Mouse (Mus musculus): ENCODE data around the gene Mrpl47. TPM values are rescaled to one million over a fixed set of nuclear protein-coding genes. Genes with fewer than 3 reads are reported as not detected.
"Not testable (repeated sequence)": the region's sequence is repeated elsewhere in the genome, so short reads cannot be mapped to it uniquely, and the experiment has no call there.

Gene Mrpl47
- polyA plus RNA-seq, 1 experiment: 38.7 TPM

- H3K27ac ChIP-seq (ENCODE audit: control insufficient read depth, insufficient read depth, low read depth, low read length, poor library complexity): no peak overlapping the region
- H3K4me1 ChIP-seq (ENCODE audit: control insufficient read depth, insufficient read depth, low read length): no peaks in the 10 kb centered on the region
- TF ChIP-seq CTCF (IDR thresholded peaks at IDR 0.05; ENCODE audit: control insufficient read depth, insufficient read depth, low read length) (no peak), POLR2A (IDR thresholded peaks at IDR 0.05; ENCODE audit: borderline replicate concordance, control insufficient read depth, low read depth, low read length) (no peak)
- H3K4me3 ChIP-seq (replicated peaks; ENCODE audit: control insufficient read depth, low read depth, low read length): no peak overlapping the region
- WGBS: 90% methylated on average over 6 of the region's 6 CpGs
Measured at GRCm38 (mm10) chr3:32745001-32745400, 7.6 kb upstream of the Mrpl47 start.

GRCm38 (mm10) chr3:32742276-32742780 lies 4.9 kb upstream of the Mrpl47 start:
- 60% methylated on average over 2 of the region's 2 CpGs for WGBS
- TF ChIP-seq CTCF (IDR thresholded peaks at IDR 0.05; ENCODE audit: control insufficient read depth, insufficient read depth, low read length) (no peak), POLR2A (IDR thresholded peaks at IDR 0.05; ENCODE audit: borderline replicate concordance, control insufficient read depth, low read depth, low read length) (no peak)
- Histone ChIP-seq H3K27ac (ENCODE audit: control insufficient read depth, insufficient read depth, low read depth, low read length, poor library complexity) (no peak overlapping the region), H3K4me3 (replicated peaks; ENCODE audit: control insufficient read depth, low read depth, low read length) (no peak overlapping the region), H3K4me1 (ENCODE audit: control insufficient read depth, insufficient read depth, low read length) (no peaks in the 10 kb centered on the region; the same call in 1 of the 2 replicates)

GRCm38 (mm10) chr3:32738549-32738948 lies 1.1 kb upstream of the Mrpl47 start:
- Histone ChIP-seq H3K4me3 (replicated peaks; ENCODE audit: control insufficient read depth, low read depth, low read length) (no peak overlapping the region), H3K4me1 (ENCODE audit: control insufficient read depth, insufficient read depth, low read length) (no peaks in the 10 kb centered on the region; the same call in 1 of the 2 replicates), H3K27ac (ENCODE audit: control insufficient read depth, insufficient read depth, low read depth, low read length, poor library complexity) (no peak overlapping the region)
- 90% methylated on average over 5 of the region's 5 CpGs for WGBS
- TF ChIP-seq POLR2A (IDR thresholded peaks at IDR 0.05; ENCODE audit: borderline replicate concordance, control insufficient read depth, low read depth, low read length) (no peak), CTCF (IDR thresholded peaks at IDR 0.05; ENCODE audit: control insufficient read depth, insufficient read depth, low read length) (no peak)

- TF ChIP-seq CTCF (IDR thresholded peaks at IDR 0.05; ENCODE audit: control insufficient read depth, insufficient read depth, low read length) (no peak), POLR2A (IDR thresholded peaks at IDR 0.05; ENCODE audit: borderline replicate concordance, control insufficient read depth, low read depth, low read length) (peak; percentile 88)
- H3K4me3 ChIP-seq (replicated peaks; ENCODE audit: control insufficient read depth, low read depth, low read length): peak within 1 kb of the TSS; percentile 99
- H3K27ac ChIP-seq (ENCODE audit: control insufficient read depth, insufficient read depth, low read depth, low read length, poor library complexity): peak within 1 kb of the TSS; percentile 74
- WGBS: under 1% methylated on average over 62 of the region's 62 CpGs
- H3K4me1 ChIP-seq (ENCODE audit: control insufficient read depth, insufficient read depth, low read length): no peaks in the 10 kb centered on the region; the same call in 1 of the 2 replicates
Measured at GRCm38 (mm10) chr3:32736244-32737171, 897 bp downstream of the Mrpl47 start, which contains the start of gene Ndufb5. Ndufb5 (plus strand) TSS chr3:32736990.

GRCm38 (mm10) chr3:32727861-32728260 lies 9.5 kb downstream of the Mrpl47 start:
- H3K4me3 ChIP-seq (replicated peaks; ENCODE audit: control insufficient read depth, low read depth, low read length): no peak overlapping the region
- TF ChIP-seq POLR2A (IDR thresholded peaks at IDR 0.05; ENCODE audit: borderline replicate concordance, control insufficient read depth, low read depth, low read length) (no peak), CTCF (IDR thresholded peaks at IDR 0.05; ENCODE audit: control insufficient read depth, insufficient read depth, low read length) (no peak)
- H3K27ac ChIP-seq (ENCODE audit: control insufficient read depth, insufficient read depth, low read depth, low read length, poor library complexity): no peak overlapping the region
- WGBS: 75% methylated on average over 4 of the region's 4 CpGs
- no peaks in the 10 kb centered on the region for H3K4me1 ChIP-seq (ENCODE audit: control insufficient read depth, insufficient read depth, low read length)

GRCm38 (mm10) chr3:32725951-32726350 lies 11.5 kb downstream of the Mrpl47 start:
- Histone ChIP-seq H3K27ac (ENCODE audit: control insufficient read depth, insufficient read depth, low read depth, low read length, poor library complexity) (no peak overlapping the region), H3K4me1 (ENCODE audit: control insufficient read depth, insufficient read depth, low read length) (no peaks in the 10 kb centered on the region), H3K4me3 (replicated peaks; ENCODE audit: control insufficient read depth, low read depth, low read length) (no peak overlapping the region)
- TF ChIP-seq CTCF (IDR thresholded peaks at IDR 0.05; ENCODE audit: control insufficient read depth, insufficient read depth, low read length) (no peak), POLR2A (IDR thresholded peaks at IDR 0.05; ENCODE audit: borderline replicate concordance, control insufficient read depth, low read depth, low read length) (no peak)
- 86% methylated on average over 5 of the region's 5 CpGs for WGBS

- 92% methylated on average over 7 of the region's 7 CpGs for WGBS
- no peak overlapping the region for H3K4me3 ChIP-seq (replicated peaks; ENCODE audit: control insufficient read depth, low read depth, low read length)
- H3K4me1 ChIP-seq (ENCODE audit: control insufficient read depth, insufficient read depth, low read length): no peaks in the 10 kb centered on the region
- no peak for TF ChIP-seq CTCF (IDR thresholded peaks at IDR 0.05; ENCODE audit: control insufficient read depth, insufficient read depth, low read length)
- TF ChIP-seq POLR2A (IDR thresholded peaks at IDR 0.05; ENCODE audit: borderline replicate concordance, control insufficient read depth, low read depth, low read length): no peak
- H3K27ac ChIP-seq (ENCODE audit: control insufficient read depth, insufficient read depth, low read depth, low read length, poor library complexity): no peak overlapping the region
Measured at GRCm38 (mm10) chr3:32724191-32724590, 13.2 kb downstream of the Mrpl47 start.

- no peak overlapping the region for H3K4me3 ChIP-seq (replicated peaks; ENCODE audit: control insufficient read depth, low read depth, low read length)
- H3K4me1 ChIP-seq (ENCODE audit: control insufficient read depth, insufficient read depth, low read length): no peaks in the 10 kb centered on the region
- WGBS: 83% methylated on average over 5 of the region's 5 CpGs
Measured at GRCm38 (mm10) chr3:32718271-32718670, 19.1 kb downstream of the Mrpl47 start.

GRCm38 (mm10) chr3:32717403-32717802 lies 20.0 kb downstream of the Mrpl47 start:
- 92% methylated on average over 6 of the region's 6 CpGs for WGBS
- not testable (repeated sequence) for H3K4me3 ChIP-seq (replicated peaks; ENCODE audit: control insufficient read depth, low read depth, low read length); H3K4me1 ChIP-seq (ENCODE audit: control insufficient read depth, insufficient read depth, low read length); H3K27ac ChIP-seq (ENCODE audit: control insufficient read depth, insufficient read depth, low read depth, low read length, poor library complexity)

More at GRCm38 (mm10) chr3:32718271-32718670, 19.1 kb downstream of the Mrpl47 start:
- no peak overlapping the region for H3K27ac ChIP-seq (ENCODE audit: control insufficient read depth, insufficient read depth, low read depth, low read length, poor library complexity)
- no peak for TF ChIP-seq CTCF (IDR thresholded peaks at IDR 0.05; ENCODE audit: control insufficient read depth, insufficient read depth, low read length)
- no peak for TF ChIP-seq POLR2A (IDR thresholded peaks at IDR 0.05; ENCODE audit: borderline replicate concordance, control insufficient read depth, low read depth, low read length)

Data from bone marrow, adult 2 months (tissue).